Mouse (Mus musculus): Measurements from ENCODE around the gene Lrmda. TPM values are rescaled to one million over a fixed set of nuclear protein-coding genes. Genes with fewer than 3 reads are reported as not detected.

Gene Lrmda
- polyA plus RNA-seq, 1 experiment from 2014 or later = 1.2 TPM

DNA sequence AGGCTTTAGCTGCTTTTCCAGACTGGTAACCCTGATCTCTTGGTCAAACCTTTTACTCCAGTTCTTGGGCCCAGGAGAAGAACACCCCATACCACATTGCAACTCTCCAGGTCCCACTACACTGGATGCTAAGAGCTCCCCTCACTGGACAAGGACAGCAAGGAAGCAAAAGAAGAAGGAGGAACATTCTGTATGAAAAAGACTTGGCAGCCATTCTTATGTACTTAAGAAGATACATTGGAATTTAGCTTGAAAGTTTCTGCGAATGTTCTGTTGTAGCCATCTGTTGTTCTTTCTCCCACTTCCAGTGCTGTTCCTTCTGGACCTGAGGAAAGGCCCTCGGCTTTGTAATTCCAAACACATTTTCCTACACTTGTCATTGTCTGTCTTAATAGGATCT is 160.2 kb downstream of the Lrmda start:
- ATAC-seq (ENCODE audit: insufficient number of reproducible peaks, insufficient read depth, low FRiP score, low TSS enrichment, low read depth) = no peak
- H3K9ac ChIP-seq = no peak overlapping the region
- H3K4me1 ChIP-seq = peaks cover 6% of the 10 kb centered on the region; the same call in 1 of the 2 replicates
- H3K4me2 ChIP-seq = no peak overlapping the region
- 59% methylated on average over 2 of the region's 2 CpGs for WGBS
- no peak overlapping the region for H3K27ac ChIP-seq
- H3K4me3 ChIP-seq = no peak overlapping the region
- no peaks in the 10 kb centered on the region for H3K27me3 ChIP-seq
- no peaks in the 10 kb centered on the region for H3K9me3 ChIP-seq
- H3K36me3 ChIP-seq = no peaks in the 10 kb centered on the region

DNA sequence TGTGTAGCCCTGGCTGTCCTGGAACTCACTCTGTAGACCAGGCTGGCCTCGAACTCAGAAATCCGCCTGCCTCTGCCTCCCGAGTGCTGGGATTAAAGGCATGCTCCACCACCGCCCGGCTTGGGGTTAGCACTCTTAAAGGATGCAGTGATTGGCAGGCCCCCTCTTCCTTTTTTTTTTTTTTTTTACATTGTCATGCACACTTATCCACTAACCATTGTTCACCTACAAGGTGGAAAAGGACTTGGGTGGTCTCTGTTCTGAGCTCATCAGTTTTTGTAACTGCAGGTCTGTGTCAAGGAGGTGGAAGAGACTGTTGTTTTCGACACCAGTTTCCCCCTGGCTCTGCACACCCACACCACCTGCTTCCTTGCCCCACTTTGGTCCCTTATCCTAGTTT is 162.0 kb downstream of the Lrmda start:
- Histone ChIP-seq H3K4me1 (no peaks in the 10 kb centered on the region), H3K36me3 (no peaks in the 10 kb centered on the region)
- WGBS = 85% methylated on average over 6 of the region's 6 CpGs

DNA sequence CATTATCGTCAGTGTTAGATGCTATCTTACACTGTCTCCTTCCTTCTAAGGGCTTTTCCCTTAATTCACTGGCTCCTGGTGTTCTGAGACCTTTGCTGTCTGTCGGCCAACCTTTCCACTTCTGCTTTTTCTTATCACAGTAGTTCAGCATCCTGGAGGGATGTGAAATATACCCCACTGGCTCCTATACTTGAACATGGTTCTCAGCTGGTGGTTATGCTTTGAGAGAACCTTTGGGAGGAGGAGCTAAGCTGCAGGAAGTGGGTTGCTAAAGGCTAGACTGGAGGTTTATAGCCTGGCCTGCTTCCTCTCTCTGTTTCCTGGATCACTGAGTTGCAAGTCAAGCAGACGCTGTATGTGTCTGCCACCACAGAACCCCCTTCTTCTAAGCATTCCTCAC is 163.7 kb downstream of the Lrmda start:
- Histone ChIP-seq H3K9me3 (no peaks in the 10 kb centered on the region), H3K36me3 (no peaks in the 10 kb centered on the region), H3K27me3 (no peaks in the 10 kb centered on the region), H3K4me1 (no peaks in the 10 kb centered on the region), H3K9ac (no peak overlapping the region), H3K27ac (no peak overlapping the region), H3K4me3 (no peak overlapping the region), H3K4me2 (no peak overlapping the region)
- 71% methylated on average over 3 of the region's 3 CpGs for whole genome bisulfite sequencing
- no peak for ATAC-seq (ENCODE audit: insufficient number of reproducible peaks, insufficient read depth, low FRiP score, low TSS enrichment, low read depth)

More for the DNA sequence above, 162.0 kb downstream of the Lrmda start:
- Histone ChIP-seq H3K27ac (no peak overlapping the region), H3K27me3 (no peaks in the 10 kb centered on the region), H3K9me3 (no peaks in the 10 kb centered on the region), H3K9ac (no peak overlapping the region), H3K4me2 (no peak overlapping the region), H3K4me3 (no peak overlapping the region)
- no peak for ATAC-seq (ENCODE audit: insufficient number of reproducible peaks, insufficient read depth, low FRiP score, low TSS enrichment, low read depth)

DNA sequence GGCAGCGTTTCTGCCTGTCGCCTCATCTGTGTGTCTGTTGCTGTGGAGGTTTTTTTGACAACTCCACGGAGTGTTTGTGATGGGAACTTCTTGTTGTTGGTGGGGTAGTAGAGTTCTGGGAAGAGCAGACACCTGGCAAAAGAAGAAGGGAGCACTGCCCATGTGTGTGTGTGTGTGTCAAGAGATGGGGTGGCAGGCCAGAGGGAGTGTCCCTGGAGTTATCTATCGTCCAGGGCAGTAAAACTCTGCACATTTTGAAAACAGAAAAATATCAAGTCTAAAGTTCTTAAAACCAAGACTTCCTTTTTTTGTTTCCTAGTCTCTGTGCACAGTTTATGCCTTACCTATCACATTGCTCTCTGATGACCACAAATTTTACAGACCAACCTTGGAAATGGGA is 165.9 kb downstream of the Lrmda start:
- ATAC-seq (ENCODE audit: insufficient number of reproducible peaks, insufficient read depth, low FRiP score, low TSS enrichment, low read depth) = no peak
- no peaks in the 10 kb centered on the region for H3K36me3 ChIP-seq
- no peaks in the 10 kb centered on the region for H3K9me3 ChIP-seq
- no peak overlapping the region for H3K9ac ChIP-seq
- no peak overlapping the region for H3K27ac ChIP-seq
- no peaks in the 10 kb centered on the region for H3K4me1 ChIP-seq
- no peaks in the 10 kb centered on the region for H3K27me3 ChIP-seq
- H3K4me2 ChIP-seq = no peak overlapping the region
- no peak overlapping the region for H3K4me3 ChIP-seq
- 87% methylated on average over 4 of the region's 4 CpGs for WGBS

DNA sequence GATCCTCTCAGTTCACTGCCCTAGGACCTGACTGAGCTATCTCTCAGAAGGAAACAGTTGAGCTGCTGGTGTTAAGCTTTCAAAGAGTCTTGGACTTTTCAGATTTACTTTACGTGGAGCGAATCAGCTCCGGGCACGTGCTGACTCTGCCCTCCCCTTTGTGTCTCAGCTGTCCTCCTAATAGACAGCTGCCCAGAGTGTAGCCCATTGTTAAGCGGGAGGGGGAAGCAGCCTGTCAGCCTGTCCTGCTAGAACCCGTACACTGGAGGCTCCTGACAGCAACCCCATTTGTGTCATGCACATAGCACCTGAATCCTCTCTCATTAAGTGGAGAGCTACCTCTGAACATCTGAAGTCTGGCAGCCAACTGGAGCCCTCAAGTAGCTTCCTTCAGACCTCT is 170.6 kb downstream of the Lrmda start:
- H3K27me3 ChIP-seq = no peaks in the 10 kb centered on the region
- no peaks in the 10 kb centered on the region for H3K4me1 ChIP-seq
- no peaks in the 10 kb centered on the region for H3K36me3 ChIP-seq
- H3K9me3 ChIP-seq = no peaks in the 10 kb centered on the region
- H3K27ac ChIP-seq = no peak overlapping the region
- H3K4me2 ChIP-seq = no peak overlapping the region
- no peak overlapping the region for H3K9ac ChIP-seq
- H3K4me3 ChIP-seq = no peak overlapping the region
- 52% methylated on average over 6 of the region's 6 CpGs for WGBS
- ATAC-seq (ENCODE audit: insufficient number of reproducible peaks, insufficient read depth, low FRiP score, low TSS enrichment, low read depth) = no peak

GRCm38 (mm10) chr14:22192185-22192584 is 172.7 kb downstream of the Lrmda start:
- 86% methylated on average over 9 of the region's 9 CpGs for WGBS
- Histone ChIP-seq H3K36me3 (no peaks in the 10 kb centered on the region), H3K4me1 (no peaks in the 10 kb centered on the region), H3K9ac (no peak overlapping the region), H3K27me3 (no peaks in the 10 kb centered on the region), H3K4me3 (no peak overlapping the region), H3K4me2 (no peak overlapping the region), H3K9me3 (no peaks in the 10 kb centered on the region), H3K27ac (no peak overlapping the region)
- no peak for ATAC-seq (ENCODE audit: insufficient number of reproducible peaks, insufficient read depth, low FRiP score, low TSS enrichment, low read depth)

- Histone ChIP-seq H3K27ac (no peak overlapping the region), H3K4me2 (no peak overlapping the region), H3K4me1 (no peaks in the 10 kb centered on the region), H3K4me3 (no peak overlapping the region), H3K9ac (no peak overlapping the region), H3K27me3 (no peaks in the 10 kb centered on the region), H3K36me3 (no peaks in the 10 kb centered on the region), H3K9me3 (no peaks in the 10 kb centered on the region)
- no peak for ATAC-seq (ENCODE audit: insufficient number of reproducible peaks, insufficient read depth, low FRiP score, low TSS enrichment, low read depth)
- 53% methylated on average over 11 of the region's 11 CpGs for WGBS
Observed at GRCm38 (mm10) chr14:22198021-22198420, 178.5 kb downstream of the Lrmda start.

GRCm38 (mm10) chr14:22198641-22199425 is 179.3 kb downstream of the Lrmda start:
- Histone ChIP-seq H3K4me1 (no peaks in the 10 kb centered on the region), H3K36me3 (no peaks in the 10 kb centered on the region), H3K27ac (no peak overlapping the region), H3K4me2 (no peak overlapping the region), H3K4me3 (no peak overlapping the region), H3K27me3 (no peaks in the 10 kb centered on the region), H3K9me3 (no peaks in the 10 kb centered on the region), H3K9ac (no peak overlapping the region)
- WGBS = 87% methylated on average over 12 of the region's 12 CpGs
- ATAC-seq (ENCODE audit: insufficient number of reproducible peaks, insufficient read depth, low FRiP score, low TSS enrichment, low read depth) = no peak

GRCm38 (mm10) chr14:22201667-22202066 is 182.2 kb downstream of the Lrmda start:
- no peak overlapping the region for H3K4me3 ChIP-seq
- H3K4me2 ChIP-seq = no peak overlapping the region
- H3K36me3 ChIP-seq = no peaks in the 10 kb centered on the region
- H3K27me3 ChIP-seq = no peaks in the 10 kb centered on the region
- no peaks in the 10 kb centered on the region for H3K4me1 ChIP-seq
- 71% methylated on average over 2 of the region's 2 CpGs for WGBS
- H3K9me3 ChIP-seq = no peaks in the 10 kb centered on the region
- H3K27ac ChIP-seq = no peak overlapping the region
- no peak overlapping the region for H3K9ac ChIP-seq
- no peak for ATAC-seq (ENCODE audit: insufficient number of reproducible peaks, insufficient read depth, low FRiP score, low TSS enrichment, low read depth)

- peaks cover 6% of the 10 kb centered on the region for H3K4me1 ChIP-seq
- no peak for ATAC-seq (ENCODE audit: insufficient number of reproducible peaks, insufficient read depth, low FRiP score, low TSS enrichment, low read depth)
- WGBS = 87% methylated on average over 1 of the region's 1 CpGs
- no peak overlapping the region for H3K27ac ChIP-seq
- H3K36me3 ChIP-seq = no peaks in the 10 kb centered on the region
- no peaks in the 10 kb centered on the region for H3K9me3 ChIP-seq
- no peaks in the 10 kb centered on the region; the same call in 1 of the 2 replicates for H3K27me3 ChIP-seq
- no peak overlapping the region for H3K4me3 ChIP-seq
- no peak overlapping the region for H3K9ac ChIP-seq
- no peak overlapping the region for H3K4me2 ChIP-seq
Observed at GRCm38 (mm10) chr14:22210601-22211000, 191.1 kb downstream of the Lrmda start.

- peaks cover 6% of the 10 kb centered on the region for H3K4me1 ChIP-seq
- no peaks in the 10 kb centered on the region for H3K36me3 ChIP-seq
- no peak overlapping the region for H3K9ac ChIP-seq
- 82% methylated on average over 4 of the region's 4 CpGs for WGBS
- peaks cover under 1% of the 10 kb centered on the region; the same call in 1 of the 2 replicates for H3K9me3 ChIP-seq
- H3K27ac ChIP-seq = no peak overlapping the region
- no peak for ATAC-seq (ENCODE audit: insufficient number of reproducible peaks, insufficient read depth, low FRiP score, low TSS enrichment, low read depth)
- H3K4me3 ChIP-seq = no peak overlapping the region
- no peaks in the 10 kb centered on the region for H3K27me3 ChIP-seq
- no peak overlapping the region for H3K4me2 ChIP-seq
Observed at GRCm38 (mm10) chr14:22218183-22218582, 198.7 kb downstream of the Lrmda start.

GRCm38 (mm10) chr14:22222038-22222437 is 202.5 kb downstream of the Lrmda start:
- 77% methylated on average over 1 of the region's 1 CpGs for WGBS
- Histone ChIP-seq H3K27ac (no peak overlapping the region), H3K27me3 (no peaks in the 10 kb centered on the region), H3K9me3 (peaks cover 4% of the 10 kb centered on the region; the same call in 1 of the 2 replicates), H3K9ac (no peak overlapping the region), H3K36me3 (no peaks in the 10 kb centered on the region), H3K4me1 (no peaks in the 10 kb centered on the region), H3K4me2 (no peak overlapping the region), H3K4me3 (no peak overlapping the region)
- no peak for ATAC-seq (ENCODE audit: insufficient number of reproducible peaks, insufficient read depth, low FRiP score, low TSS enrichment, low read depth)

Data from embryonic facial prominence, embryonic 13.5 days (tissue).